In genomic region chr3:91052654-91053053, GRCm38 (mm10) we compare ENCODE assay signal across 25 mouse cellular contexts. TPM values are rescaled to one million over a fixed set of nuclear protein-coding genes. Genes with fewer than 3 reads are reported as not detected.
DNase-seq lines count a peak whose midpoint lies in the region; ATAC-seq and TF ChIP-seq lines count a peak whose summit lies in the region.
"Had no signal": no experiment of that assay in that cellular context is flagged by ENCODE, and none has a peak within 500 bp of the region (broad histone marks: within the 10 kb centered on the region; RNA-seq: fewer than 3 reads in every experiment).

No protein-coding gene starts in this region.

- no peaks in the 10 kb centered on the region for H3K4me1 ChIP-seq in E14TG2a.4 (replicated peaks; ENCODE audit: low read depth, low read length)
- H3K4me1 ChIP-seq: embryonic facial prominence, embryonic 15.5 days; heart, embryonic 12.5 days; hindbrain, embryonic 13.5 days; limb, embryonic 15.5 days; megakaryocyte, embryonic 14.5 days; neural tube, embryonic 13.5 days; stomach, embryonic 15.5 days had no signal

- no peaks in the 10 kb centered on the region for H3K36me3 ChIP-seq in E14TG2a.4 (ENCODE audit: insufficient read depth, low read length)
- H3K36me3 ChIP-seq: embryonic facial prominence, embryonic 15.5 days; heart, embryonic 12.5 days; hindbrain, embryonic 13.5 days; limb, embryonic 15.5 days; neural tube, embryonic 13.5 days; stomach, embryonic 15.5 days had no signal

- no peaks in the 10 kb centered on the region for H3K27me3 ChIP-seq in E14TG2a.4 (ENCODE audit: insufficient read depth, low read length)
- H3K27me3 ChIP-seq: embryonic facial prominence, embryonic 15.5 days; heart, embryonic 12.5 days; hindbrain, embryonic 13.5 days; limb, embryonic 15.5 days; megakaryocyte, embryonic 14.5 days; neural tube, embryonic 13.5 days; stomach, embryonic 15.5 days had no signal

- TF ChIP-seq CTCF in E14TG2a.4 (conservative IDR thresholded peaks at IDR 0.05; ENCODE audit: low read length): peak; percentile 91

- no peak overlapping the region for H3K4me3 ChIP-seq in E14TG2a.4 (replicated peaks; ENCODE audit: low read length)
- H3K4me3 ChIP-seq: embryonic facial prominence, embryonic 15.5 days; gastrocnemius, adult 2 months; heart, embryonic 12.5 days; hindbrain, embryonic 13.5 days; limb, embryonic 15.5 days; megakaryocyte, embryonic 14.5 days; neural tube, embryonic 13.5 days; stomach, embryonic 15.5 days had no signal

- H3K9me3 ChIP-seq in E14TG2a.4 (ENCODE audit: low read length): no peaks in the 10 kb centered on the region
- H3K9me3 ChIP-seq: embryonic facial prominence, embryonic 15.5 days; limb, embryonic 15.5 days; megakaryocyte, embryonic 14.5 days; stomach, embryonic 15.5 days had no signal

- peak; percentile 56 for DNase-seq in kidney, adult 9 months
- no peak for DNase-seq in kidney, adult 11 months
- DNase-seq in 416B (ENCODE audit: low read depth) (peak; percentile 38), ZHBTc4 (ENCODE audit: low read depth, low spot score) (peak; percentile 25)
- DNase-seq in embryo, embryonic 9.5 days (ENCODE audit: extremely low spot score): no peak
- DNase-seq: cerebellum, adult 11-12 months; cerebellum, postnatal 14 days; embryo, embryonic 11 days; gastrocnemius, adult 2 months; layer of hippocampus, postnatal 36 days; liver, postnatal 0 days; midbrain, embryonic 14.5 days had no signal

- no peak for ATAC-seq in granulocyte monocyte progenitor cell, adult 5-6 weeks (replicated peaks; ENCODE audit: poor library complexity, severe bottlenecking)
- ATAC-seq: inflammation-experienced regulatory T-cells, adult 6 months; liver, postnatal 0 days had no signal

RNA-seq across cellular contexts. Expression of gene 9130204L05Rik, which starts 37.9 kb away (rescaled TPM):
- not detected in 2 replicates for total RNA-seq in granulocyte monocyte progenitor cell, adult 5-6 weeks (2014; fragmentation: Nextera tagmentation)
- total RNA-seq in granulocyte monocyte progenitor cell, adult 5-6 weeks (2017): not detected in 2 replicates
- total RNA-seq: gastrocnemius, adult 2 months; heart, postnatal 25 days; layer of hippocampus, adult 18-20 months; layer of hippocampus, postnatal 36 days; left cerebral cortex, postnatal 36 days had no signal

Comparison
In these comparisons a context has a peak if more than half of its experiments do, and no peak if none do; other contexts are left out.
1. DNase-seq: peak in kidney, adult 9 months (single experiment), 416B (single experiment) and ZHBTc4 (single experiment); none in kidney, adult 11 months (single experiment) and embryo, embryonic 9.5 days (single experiment).